15 mouse cellular contexts compared by ENCODE assay signal in the genomic region with DNA sequence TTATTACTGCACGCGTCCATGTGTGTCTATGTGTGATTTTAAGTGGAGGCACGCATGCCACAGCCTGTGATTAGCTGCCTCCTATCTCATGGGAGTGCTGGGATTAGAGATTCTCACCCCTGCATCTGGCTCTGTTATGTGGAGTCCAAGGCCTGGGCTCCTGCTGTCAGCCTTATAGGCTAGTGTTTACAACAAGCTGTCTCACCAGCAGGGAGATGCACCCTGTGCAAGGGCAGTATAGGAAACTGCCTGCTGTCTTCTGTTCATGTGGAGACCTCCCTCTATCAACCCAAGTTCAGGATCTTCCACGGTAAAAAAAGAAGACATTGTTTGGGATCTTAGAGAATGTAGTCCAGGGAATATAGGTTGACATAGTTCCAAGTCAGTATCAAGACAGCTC.
"Had no signal": no experiment of that assay in that cellular context is flagged by ENCODE, and none has a peak within 500 bp of the region (broad histone marks: within the 10 kb centered on the region; RNA-seq: fewer than 3 reads in every experiment).

No protein-coding gene starts in this region.

- H3K9me3 ChIP-seq: neural tube, embryonic 12.5 days; neural tube, embryonic 15.5 days; stomach, embryonic 15.5 days had no signal

- H3K9ac ChIP-seq: neural tube, embryonic 12.5 days; neural tube, embryonic 15.5 days; stomach, embryonic 15.5 days had no signal

- H3K4me2 ChIP-seq: neural tube, embryonic 12.5 days; neural tube, embryonic 15.5 days; stomach, embryonic 15.5 days had no signal

- H3K4me3 ChIP-seq: neural tube, embryonic 12.5 days; neural tube, embryonic 15.5 days; stomach, embryonic 15.5 days had no signal

- H3K27ac ChIP-seq: neural tube, embryonic 12.5 days; neural tube, embryonic 15.5 days; stomach, embryonic 15.5 days; stomach, postnatal 0 days had no signal

- H3K4me1 ChIP-seq: neural tube, embryonic 12.5 days; neural tube, embryonic 15.5 days; stomach, embryonic 15.5 days had no signal

- H3K36me3 ChIP-seq: neural tube, embryonic 12.5 days; neural tube, embryonic 15.5 days; stomach, embryonic 15.5 days had no signal

- H3K27me3 ChIP-seq: neural tube, embryonic 12.5 days; neural tube, embryonic 15.5 days; stomach, embryonic 15.5 days had no signal

- DNase-seq: right cerebral cortex, adult 18-20 months; right cerebral cortex, postnatal 14 days; right cerebral cortex, postnatal 25 days; right cerebral cortex, postnatal 4 days; spleen, adult 18-20 months; thymus, adult 18-20 months; thymus, adult 2 months; thymus, postnatal 14 days; thymus, postnatal 25 days; thymus, postnatal 36 days; thymus, postnatal 4 days had no signal
